Mouse (Mus musculus): ENCODE measurements around the gene Shkbp1.

DNA sequence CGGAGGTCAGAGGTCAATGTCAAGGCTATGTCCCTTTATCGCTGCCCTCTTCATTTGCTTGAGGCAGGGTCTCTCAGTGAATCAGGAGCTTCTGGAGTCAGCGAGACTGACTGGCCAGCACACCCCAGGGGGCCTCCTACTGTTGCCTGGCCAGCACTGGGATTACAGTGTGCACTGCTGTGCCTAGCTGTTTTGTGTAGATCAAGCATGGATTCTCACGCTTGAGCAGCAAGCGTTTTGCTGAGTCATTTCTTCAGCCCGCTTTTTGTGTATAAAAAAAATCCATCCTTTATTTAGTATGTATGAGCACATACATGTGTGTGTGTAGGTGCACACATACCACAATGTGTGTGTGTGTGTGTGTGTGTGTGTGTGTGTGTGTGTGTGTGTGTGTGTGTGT is 33.4 kb upstream of the Shkbp1 start:
- TF ChIP-seq GABPA (IDR thresholded peaks at IDR 0.05; ENCODE audit: insufficient replicate concordance, low read depth, low read length) (no peak), MAZ (IDR thresholded peaks at IDR 0.05; ENCODE audit: low read depth, low read length) (no peak), EP300 (IDR thresholded peaks at IDR 0.05; ENCODE audit: low read length) (no peak), CHD2 (IDR thresholded peaks at IDR 0.05; ENCODE audit: low read length) (no peak), CTCF (conservative IDR thresholded peaks at IDR 0.05 in 1 of 2, IDR thresholded peaks at IDR 0.05 in 1 of 2; ENCODE audit: low read depth in 2 of 2, low read length in 2 of 2) (no peak), ZNF384 (IDR thresholded peaks at IDR 0.05; ENCODE audit: low read depth, low read length) (no peak), POLR2A (IDR thresholded peaks at IDR 0.05; ENCODE audit: low read depth, low read length) (no peak), NELFE (IDR thresholded peaks at IDR 0.05; ENCODE audit: low read depth, low read length) (no peak), UBTF (IDR thresholded peaks at IDR 0.05; ENCODE audit: low read depth, low read length) (no peak), POLR2AphosphoS2 (IDR thresholded peaks at IDR 0.05; ENCODE audit: low read depth, low read length) (no peak), TBP (conservative IDR thresholded peaks at IDR 0.05; ENCODE audit: low read depth, low read length) (no peak), RCOR1 (conservative IDR thresholded peaks at IDR 0.05; ENCODE audit: low read depth, low read length) (no peak)

All from CH12.LX (cell line).